ENCODE assay signal across 23 mouse cellular contexts in genomic region chr2:69193555-69193954, GRCm38 (mm10). TPM values are rescaled to one million over a fixed set of nuclear protein-coding genes. Genes with fewer than 3 reads are reported as not detected.
A peak's percentile ranks its signal among the peaks of the same experiment; 100 is the strongest.
DNase-seq lines count a peak whose midpoint lies in the region; ATAC-seq and TF ChIP-seq lines count a peak whose summit lies in the region.
"Had no signal": no experiment of that assay in that cellular context is flagged by ENCODE, and none has a peak within 500 bp of the region (broad histone marks: within the 10 kb centered on the region; RNA-seq: fewer than 3 reads in every experiment).

No protein-coding gene starts in this region.

- no peak for ATAC-seq in midbrain, embryonic 11.5 days (ENCODE audit: low FRiP score)
- ATAC-seq in midbrain, embryonic 16.5 days = no peak
- peak; percentile 48; the same call in 1 of the 2 replicates for ATAC-seq in lung, postnatal 0 days
- no peak for ATAC-seq in hindbrain, postnatal 0 days
- ATAC-seq: activated CD4-positive, CD25-positive, alpha-beta regulatory T cell, adult 4 months; forebrain, embryonic 13.5 days; forebrain, postnatal 0 days had no signal

- H3K9ac ChIP-seq in midbrain, embryonic 11.5 days (ENCODE audit: low read length) = no peak overlapping the region
- no peak overlapping the region for H3K9ac ChIP-seq in midbrain, embryonic 16.5 days (ENCODE audit: low read depth, low read length)
- no peak overlapping the region for H3K9ac ChIP-seq in lung, postnatal 0 days (replicated peaks; ENCODE audit: low read depth)
- no peak overlapping the region for H3K9ac ChIP-seq in hindbrain, postnatal 0 days (replicated peaks; ENCODE audit: low read length)
- H3K9ac ChIP-seq: embryonic facial prominence, embryonic 13.5 days; forebrain, embryonic 13.5 days; forebrain, postnatal 0 days; heart, embryonic 15.5 days; hindbrain, embryonic 13.5 days had no signal

- no peaks in the 10 kb centered on the region for H3K4me1 ChIP-seq in midbrain, embryonic 11.5 days (ENCODE audit: control insufficient read depth, insufficient read depth, low read length)
- H3K4me1 ChIP-seq in midbrain, embryonic 16.5 days (ENCODE audit: control insufficient read depth, insufficient read depth, low read length) = no peaks in the 10 kb centered on the region
- no peaks in the 10 kb centered on the region for H3K4me1 ChIP-seq in lung, postnatal 0 days (ENCODE audit: insufficient read depth, low read depth, low read length)
- H3K4me1 ChIP-seq in hindbrain, postnatal 0 days (ENCODE audit: insufficient read depth, low read length) = no peaks in the 10 kb centered on the region
- H3K4me1 ChIP-seq: embryonic facial prominence, embryonic 13.5 days; forebrain, embryonic 13.5 days; heart, embryonic 15.5 days; hindbrain, embryonic 13.5 days had no signal

- H3K4me2 ChIP-seq in midbrain, embryonic 11.5 days = no peak overlapping the region
- no peak overlapping the region for H3K4me2 ChIP-seq in midbrain, embryonic 16.5 days (ENCODE audit: low read length)
- H3K4me2 ChIP-seq in lung, postnatal 0 days (replicated peaks; ENCODE audit: low read depth, low read length) = no peak overlapping the region
- no peak overlapping the region for H3K4me2 ChIP-seq in hindbrain, postnatal 0 days (ENCODE audit: low read depth, low read length)
- H3K4me2 ChIP-seq: embryonic facial prominence, embryonic 13.5 days; forebrain, embryonic 13.5 days; heart, embryonic 15.5 days; hindbrain, embryonic 13.5 days had no signal

- no peak overlapping the region for H3K4me3 ChIP-seq in midbrain, embryonic 11.5 days (ENCODE audit: low read depth, low read length)
- no peak overlapping the region for H3K4me3 ChIP-seq in midbrain, embryonic 16.5 days (ENCODE audit: low read depth, low read length)
- H3K4me3 ChIP-seq in lung, postnatal 0 days (ENCODE audit: low read depth, low read length) = no peak overlapping the region
- no peak overlapping the region for H3K4me3 ChIP-seq in hindbrain, postnatal 0 days (ENCODE audit: low read length)
- H3K4me3 ChIP-seq: embryonic facial prominence, embryonic 13.5 days; forebrain, embryonic 13.5 days; heart, embryonic 15.5 days; hindbrain, embryonic 13.5 days had no signal

- H3K27ac ChIP-seq in midbrain, embryonic 11.5 days (ENCODE audit: low read depth, low read length) = no peak overlapping the region
- no peak overlapping the region for H3K27ac ChIP-seq in midbrain, embryonic 16.5 days (ENCODE audit: low read length)
- no peak overlapping the region for H3K27ac ChIP-seq in lung, postnatal 0 days (ENCODE audit: low read length)
- H3K27ac ChIP-seq in hindbrain, postnatal 0 days = no peak overlapping the region
- H3K27ac ChIP-seq: embryonic facial prominence, embryonic 13.5 days; forebrain, embryonic 13.5 days; heart, embryonic 15.5 days; hindbrain, embryonic 13.5 days had no signal

- DNase-seq in midbrain, embryonic 11.5 days (ENCODE audit: low spot score, missing footprints) = peak; percentile 72
- DNase-seq in lung, postnatal 0 days (ENCODE audit: low spot score) = peak; percentile 6
- DNase-seq in lung, postnatal 36 days = peak; percentile 31
- DNase-seq in urinary bladder, postnatal 14 days (ENCODE audit: low spot score) = no peak
- no peak for DNase-seq in hindbrain, postnatal 0 days (ENCODE audit: low spot score)
- no peak for DNase-seq in testis, postnatal 10 days (ENCODE audit: low spot score)
- DNase-seq: adrenal gland, postnatal 14 days; cerebellum, adult 18-20 months; cerebellum, adult 9-11 months; cerebellum, postnatal 36 days; forebrain, postnatal 0 days; gastrocnemius, postnatal 14 days; heart, postnatal 14 days had no signal

- H3K27me3 ChIP-seq in midbrain, embryonic 11.5 days (ENCODE audit: control insufficient read depth, insufficient read depth, low read length) = no peaks in the 10 kb centered on the region
- H3K27me3 ChIP-seq in midbrain, embryonic 16.5 days (ENCODE audit: control insufficient read depth, insufficient read depth, low read depth, low read length) = no peaks in the 10 kb centered on the region
- no peaks in the 10 kb centered on the region for H3K27me3 ChIP-seq in lung, postnatal 0 days (replicated peaks; ENCODE audit: insufficient read depth, low read length)
- no peaks in the 10 kb centered on the region for H3K27me3 ChIP-seq in hindbrain, postnatal 0 days (ENCODE audit: insufficient read depth, low read length)
- H3K27me3 ChIP-seq: embryonic facial prominence, embryonic 13.5 days; forebrain, embryonic 13.5 days; heart, embryonic 15.5 days; hindbrain, embryonic 13.5 days had no signal

- 0 out of 2 replicates have a peak, but pooled peaks have one; percentile 18 for TF ChIP-seq EP300 in lung, postnatal 0 days (IDR thresholded peaks at IDR 0.05)

- TF ChIP-seq CTCF in lung, postnatal 0 days (IDR thresholded peaks at IDR 0.05) = no peak
- no peak for TF ChIP-seq CTCF in hindbrain, postnatal 0 days (IDR thresholded peaks at IDR 0.05; ENCODE audit: low read depth)

- peaks cover 13% of the 10 kb centered on the region for H3K36me3 ChIP-seq in midbrain, embryonic 11.5 days (ENCODE audit: control insufficient read depth, insufficient read depth, low read length)
- H3K36me3 ChIP-seq in midbrain, embryonic 16.5 days (ENCODE audit: control insufficient read depth, insufficient read depth, low read length) = no peaks in the 10 kb centered on the region
- H3K36me3 ChIP-seq in lung, postnatal 0 days (ENCODE audit: insufficient read depth, low read length) = no peaks in the 10 kb centered on the region
- no peaks in the 10 kb centered on the region for H3K36me3 ChIP-seq in hindbrain, postnatal 0 days (ENCODE audit: insufficient read depth, low read length)

- WGBS in midbrain, embryonic 11.5 days = 89% methylated on average over 5 of the region's 5 CpGs
- 94% methylated on average over 5 of the region's 5 CpGs for whole genome bisulfite sequencing in midbrain, embryonic 16.5 days
- WGBS in lung, postnatal 0 days = 63% methylated on average over 5 of the region's 5 CpGs
- 89% methylated on average over 5 of the region's 5 CpGs for WGBS in hindbrain, postnatal 0 days

- no peaks in the 10 kb centered on the region for H3K9me3 ChIP-seq in midbrain, embryonic 11.5 days (ENCODE audit: control insufficient read depth, low read length)
- H3K9me3 ChIP-seq in midbrain, embryonic 16.5 days (replicated peaks; ENCODE audit: control insufficient read depth, low read length, poor library complexity, severe bottlenecking) = no peaks in the 10 kb centered on the region
- no peaks in the 10 kb centered on the region; the same call in 1 of the 2 replicates for H3K9me3 ChIP-seq in lung, postnatal 0 days (ENCODE audit: low read length)
- H3K9me3 ChIP-seq in hindbrain, postnatal 0 days (ENCODE audit: low read length) = no peaks in the 10 kb centered on the region
- H3K9me3 ChIP-seq: forebrain, embryonic 13.5 days; heart, embryonic 15.5 days; hindbrain, embryonic 13.5 days had no signal

RNA-seq across cellular contexts. Expression of gene Spc25, which starts 12.4 kb away (rescaled TPM):
- polyA plus RNA-seq in midbrain, embryonic 11.5 days (2014; fragmentation: Nextera tagmentation; extraction: Ambion mirVana) = 276 and 289 TPM in 2 replicates
- polyA plus RNA-seq in midbrain, embryonic 16.5 days (2015; fragmentation: Nextera tagmentation; extraction: Ambion mirVana) = 18.9 and 25.6 TPM in 2 replicates
- polyA plus RNA-seq in lung, postnatal 0 days (2015; fragmentation: Nextera tagmentation; extraction: Ambion mirVana) = 11.1 and 15.5 TPM in 2 replicates
- total RNA-seq in hindbrain, postnatal 0 days (2014; rRNA removed) = 15.1 and 17.7 TPM in 2 replicates
- polyA plus RNA-seq in hindbrain, postnatal 0 days (2015; fragmentation: Nextera tagmentation; extraction: Ambion mirVana) = 36.9 and 42.1 TPM in 2 replicates

RNA-seq across cellular contexts. Expression of gene G6pc2, which starts 17.3 kb away (rescaled TPM):
- not detected in 2 replicates for polyA plus RNA-seq in midbrain, embryonic 11.5 days (2014; fragmentation: Nextera tagmentation; extraction: Ambion mirVana)
- not detected in 2 replicates for polyA plus RNA-seq in midbrain, embryonic 16.5 days (2015; fragmentation: Nextera tagmentation; extraction: Ambion mirVana)
- polyA plus RNA-seq in lung, postnatal 0 days (2015; fragmentation: Nextera tagmentation; extraction: Ambion mirVana) = not detected in 2 replicates
- 0.37 TPM in 1 of 2 replicates, not detected in the other for total RNA-seq in hindbrain, postnatal 0 days (2014; rRNA removed)
- 0.42 and 0.65 TPM in 2 replicates for polyA plus RNA-seq in hindbrain, postnatal 0 days (2015; fragmentation: Nextera tagmentation; extraction: Ambion mirVana)
- total RNA-seq: adrenal gland, adult 18-20 months; adrenal gland, postnatal 14 days; forebrain, postnatal 0 days; gastrocnemius, adult 18-20 months; gastrocnemius, postnatal 14 days; heart, postnatal 14 days; hematopoietic stem cell, adult 5-6 weeks had no signal
- polyA plus RNA-seq: activated CD4-positive, CD25-positive, alpha-beta regulatory T cell, adult 4 months; embryonic facial prominence, embryonic 13.5 days; forebrain, embryonic 13.5 days; forebrain, postnatal 0 days; gonadal fat pad, adult 2 months; heart, embryonic 15.5 days had no signal

RNA-seq across cellular contexts. Expression of gene Nostrin, which starts 58.0 kb away (rescaled TPM):
- 0.77 and 1.2 TPM in 2 replicates for polyA plus RNA-seq in midbrain, embryonic 11.5 days (2014; fragmentation: Nextera tagmentation; extraction: Ambion mirVana)
- polyA plus RNA-seq in midbrain, embryonic 16.5 days (2015; fragmentation: Nextera tagmentation; extraction: Ambion mirVana) = 1.5 and 2.0 TPM in 2 replicates
- polyA plus RNA-seq in lung, postnatal 0 days (2015; fragmentation: Nextera tagmentation; extraction: Ambion mirVana) = 47.2 and 48.0 TPM in 2 replicates
- 1.9 and 4.5 TPM in 2 replicates for total RNA-seq in hindbrain, postnatal 0 days (2014; rRNA removed)
- 2.3 and 2.5 TPM in 2 replicates for polyA plus RNA-seq in hindbrain, postnatal 0 days (2015; fragmentation: Nextera tagmentation; extraction: Ambion mirVana)
- total RNA-seq: hematopoietic stem cell, adult 5-6 weeks had no signal

Comparison
In these comparisons a context has a peak if more than half of its experiments do, and no peak if none do; other contexts are left out.
1. DNase-seq: peak in midbrain, embryonic 11.5 days (single experiment), lung, postnatal 0 days (single experiment) and lung, postnatal 36 days (single experiment); none in urinary bladder, postnatal 14 days (single experiment), hindbrain, postnatal 0 days (single experiment) and testis, postnatal 10 days (single experiment).
2. RNA of gene Nostrin, which starts 58.0 kb away (polyA plus RNA-seq): 47.2 to 48.0 TPM in lung, postnatal 0 days; 2.3 to 2.5 TPM in hindbrain, postnatal 0 days, 1.5 to 2.0 TPM in midbrain, embryonic 16.5 days and 0.77 to 1.2 TPM in midbrain, embryonic 11.5 days; every median in the first group is over 10 times any median in the second.